Mouse (Mus musculus) kidney, postnatal 36 days (tissue): ENCODE data around the gene Dgkg.
A peak's percentile ranks its signal among the peaks of the same experiment; 100 is the strongest.

Experiments used
- DNase-seq, 2 experiments: peaks; one replicate each; pipeline ENCODE4 v3.0.0; 2021 to 2022; ENCODE audit warnings: mixed read lengths in 2 of 2

The Dgkg gene

GRCm38 (mm10) chr16:22431335-22431734 lies 225.7 kb downstream of the Dgkg start:
- no peak for DNase-seq

- peak in 1 of 2 experiments; percentile 53 for DNase-seq
Observed at GRCm38 (mm10) chr16:22430211-22430951, 226.6 kb downstream of the Dgkg start.

GRCm38 (mm10) chr16:22429377-22429776 lies 227.6 kb downstream of the Dgkg start:
- no peak for DNase-seq

GRCm38 (mm10) chr16:22428853-22429341 lies 228.1 kb downstream of the Dgkg start:
- peak; percentile 91 to 95 for DNase-seq

GRCm38 (mm10) chr16:22426866-22427265 lies 230.2 kb downstream of the Dgkg start:
- DNase-seq = no peak

- no peak for DNase-seq
Observed at GRCm38 (mm10) chr16:22422256-22422655, 234.8 kb downstream of the Dgkg start.
